Mouse (Mus musculus): ENCODE measurements around the gene Tubg2. TPM values are rescaled to one million over a fixed set of nuclear protein-coding genes. Genes with fewer than 3 reads are reported as not detected.

The Tubg2 gene
- polyA plus RNA-seq, 1 experiment from 2014 or later: 3.9 TPM

DNA sequence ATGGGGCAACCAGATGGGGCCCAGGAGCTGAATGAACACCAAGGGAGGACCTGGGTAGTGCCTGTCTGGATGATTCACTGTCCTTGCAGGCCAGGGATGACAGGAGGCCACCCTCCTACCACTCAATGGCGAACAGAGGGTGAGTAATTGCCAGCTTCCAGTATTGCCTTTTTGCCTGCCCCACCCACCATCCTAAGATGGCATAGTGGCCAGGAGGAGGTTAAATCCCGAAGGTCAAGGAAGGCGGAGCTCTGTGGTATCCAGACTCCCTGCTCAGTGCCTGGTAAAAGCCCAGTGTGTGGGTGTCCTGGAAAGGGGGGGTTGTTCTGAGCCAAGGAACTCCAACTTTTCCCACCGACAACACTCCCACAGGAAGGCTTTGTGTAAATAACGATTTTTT is 6.6 kb downstream of the Tubg2 start:
- Histone ChIP-seq H3K4me3 (replicated peaks; ENCODE audit: low read length) (no peak overlapping the region), H3K9me3 (replicated peaks; ENCODE audit: control insufficient read depth, low read length) (no peaks in the 10 kb centered on the region), H3K4me2 (ENCODE audit: low read depth, low read length) (no peak overlapping the region), H3K27me3 (ENCODE audit: control insufficient read depth, insufficient read depth, low read length) (no peaks in the 10 kb centered on the region; the same call in 1 of the 2 replicates), H3K9ac (ENCODE audit: low read length) (0 out of 2 replicates have a peak overlapping the region, but pooled peaks have one; percentile 32), H3K27ac (ENCODE audit: low read length) (peak overlapping the region; percentile 22; the same call in 1 of the 2 replicates), H3K4me1 (ENCODE audit: control insufficient read depth, insufficient read depth, low read length) (peaks cover 13% of the 10 kb centered on the region), H3K36me3 (ENCODE audit: control insufficient read depth, insufficient read depth, low read length) (peaks cover 26% of the 10 kb centered on the region)
- 50% methylated on average over 5 of the region's 5 CpGs for WGBS
- ATAC-seq (ENCODE audit: insufficient read depth, low FRiP score): no peak

DNA sequence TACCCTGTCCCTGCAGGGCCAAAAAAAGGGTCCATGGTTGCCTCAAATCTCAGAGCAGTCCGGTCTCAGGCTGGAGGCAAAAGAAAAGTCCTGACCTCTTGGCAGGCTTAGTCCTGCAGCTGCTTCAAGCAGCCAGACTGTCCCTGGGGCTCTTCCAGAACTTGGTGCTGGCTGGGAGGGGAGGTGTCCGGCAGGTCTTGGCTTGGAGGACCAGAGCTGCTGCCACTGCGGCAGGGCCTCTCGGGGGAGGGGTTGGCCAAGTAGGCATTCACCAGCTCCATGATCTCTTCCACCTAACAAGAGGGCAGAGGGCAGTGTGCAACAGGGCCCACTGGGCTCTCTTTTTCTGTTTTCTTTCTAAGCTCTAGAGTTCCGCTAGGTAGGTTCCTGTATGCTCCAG is 7.1 kb downstream of the Tubg2 start:
- H3K4me3 ChIP-seq (replicated peaks; ENCODE audit: low read length): no peak overlapping the region
- 0 out of 2 replicates have a peak overlapping the region, but pooled peaks have one; percentile 32 for H3K9ac ChIP-seq (ENCODE audit: low read length)
- 55% methylated on average over 5 of the region's 5 CpGs for WGBS
- H3K9me3 ChIP-seq (replicated peaks; ENCODE audit: control insufficient read depth, low read length): no peaks in the 10 kb centered on the region
- H3K4me2 ChIP-seq (ENCODE audit: low read depth, low read length): no peak overlapping the region
- H3K27ac ChIP-seq (ENCODE audit: low read length): peak overlapping the region; percentile 22; the same call in 1 of the 2 replicates
- H3K4me1 ChIP-seq (ENCODE audit: control insufficient read depth, insufficient read depth, low read length): peaks cover 13% of the 10 kb centered on the region
- ATAC-seq (ENCODE audit: insufficient read depth, low FRiP score): no peak
- peaks cover 30% of the 10 kb centered on the region for H3K36me3 ChIP-seq (ENCODE audit: control insufficient read depth, insufficient read depth, low read length)
- H3K27me3 ChIP-seq (ENCODE audit: control insufficient read depth, insufficient read depth, low read length): no peaks in the 10 kb centered on the region; the same call in 1 of the 2 replicates

- WGBS: 40% methylated on average over 49 of the region's 49 CpGs
- Histone ChIP-seq H3K27me3 (ENCODE audit: control insufficient read depth, insufficient read depth, low read length) (no peaks in the 10 kb centered on the region; the same call in 1 of the 2 replicates), H3K4me3 (replicated peaks; ENCODE audit: low read length) (peak overlapping the region; percentile 38), H3K9ac (ENCODE audit: low read length) (peak overlapping the region; percentile 60), H3K4me2 (ENCODE audit: low read depth, low read length) (peak overlapping the region; percentile 49), H3K9me3 (replicated peaks; ENCODE audit: control insufficient read depth, low read length) (no peaks in the 10 kb centered on the region), H3K36me3 (ENCODE audit: control insufficient read depth, insufficient read depth, low read length) (peaks cover 31% of the 10 kb centered on the region), H3K27ac (ENCODE audit: low read length) (peak overlapping the region; percentile 31; the same call in 1 of the 2 replicates), H3K4me1 (ENCODE audit: control insufficient read depth, insufficient read depth, low read length) (peaks cover 18% of the 10 kb centered on the region)
- ATAC-seq (ENCODE audit: insufficient read depth, low FRiP score): no peak
Measured at GRCm38 (mm10) chr11:101163476-101164350, 8.0 kb downstream of the Tubg2 start.

DNA sequence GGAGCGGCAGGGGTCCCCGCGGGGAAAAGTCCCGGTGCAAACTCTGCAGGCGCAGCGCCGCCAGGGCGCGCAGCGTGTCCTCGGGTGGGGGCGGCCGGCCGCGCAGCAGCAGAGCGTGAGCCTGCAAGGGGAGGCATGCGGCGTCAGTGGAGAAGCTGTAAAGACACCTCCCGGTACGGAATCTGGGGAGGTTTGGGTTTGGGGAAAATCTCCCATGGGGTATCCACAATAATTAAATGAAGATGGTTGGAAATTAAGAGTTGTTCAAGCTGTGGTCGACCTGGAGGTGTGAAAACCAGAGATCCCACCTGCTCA is 8.6 kb downstream of the Tubg2 start:
- H3K4me1 ChIP-seq (ENCODE audit: control insufficient read depth, insufficient read depth, low read length): peaks cover 24% of the 10 kb centered on the region
- peak overlapping the region; percentile 60 for H3K9ac ChIP-seq (ENCODE audit: low read length)
- ATAC-seq (ENCODE audit: insufficient read depth, low FRiP score): no peak
- H3K27me3 ChIP-seq (ENCODE audit: control insufficient read depth, insufficient read depth, low read length): no peaks in the 10 kb centered on the region; the same call in 1 of the 2 replicates
- H3K4me2 ChIP-seq (ENCODE audit: low read depth, low read length): peak overlapping the region; percentile 49
- H3K9me3 ChIP-seq (replicated peaks; ENCODE audit: control insufficient read depth, low read length): no peaks in the 10 kb centered on the region
- 41% methylated on average over 21 of the region's 21 CpGs for WGBS
- H3K27ac ChIP-seq (ENCODE audit: low read length): peak overlapping the region; percentile 11; the same call in 1 of the 2 replicates
- peaks cover 31% of the 10 kb centered on the region for H3K36me3 ChIP-seq (ENCODE audit: control insufficient read depth, insufficient read depth, low read length)
- H3K4me3 ChIP-seq (replicated peaks; ENCODE audit: low read length): peak overlapping the region; percentile 38

DNA sequence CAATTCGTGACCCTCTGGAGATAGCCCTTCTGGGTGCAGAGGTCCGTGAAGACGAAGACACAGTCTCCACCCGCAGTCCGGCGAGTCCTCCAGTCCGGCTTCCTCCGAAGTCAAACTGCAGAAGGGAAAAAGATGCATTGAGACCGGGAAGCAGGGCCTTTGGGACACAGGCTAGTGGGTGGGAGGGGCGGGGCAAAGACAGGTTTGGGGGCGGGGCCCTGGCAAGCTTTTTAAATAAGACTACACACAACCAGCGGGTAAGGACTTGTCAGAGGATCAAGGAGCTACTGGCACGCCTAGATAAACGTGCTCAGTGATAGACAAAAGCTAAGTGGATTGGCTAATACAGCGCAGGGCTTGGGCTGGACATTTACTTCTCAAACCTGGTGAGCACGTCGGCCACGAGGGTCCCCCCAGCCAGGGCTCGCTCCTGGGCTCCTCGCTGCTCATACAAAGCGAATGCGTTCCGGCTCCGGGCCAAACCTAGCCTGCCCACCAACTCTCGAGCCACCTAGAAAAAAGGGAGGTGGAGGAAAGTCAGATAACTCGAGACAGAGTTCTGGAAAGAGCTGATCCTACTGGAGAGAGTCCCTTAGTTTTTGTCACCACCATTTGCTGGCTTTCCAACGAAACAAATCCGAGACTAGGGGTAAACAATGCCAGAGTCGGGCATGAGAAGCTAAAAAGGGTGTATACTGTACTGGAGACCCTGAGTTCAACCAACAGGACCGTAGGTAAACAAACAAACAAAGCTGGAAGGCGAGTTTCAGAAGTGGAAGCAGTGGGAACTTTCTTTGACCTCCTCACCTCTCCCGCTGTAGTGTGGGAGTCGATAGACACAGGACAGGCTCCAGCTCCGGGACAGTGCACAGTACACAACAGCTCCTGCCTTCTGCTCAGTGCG is 9.2 kb downstream of the Tubg2 start:
- no peaks in the 10 kb centered on the region; the same call in 1 of the 2 replicates for H3K27me3 ChIP-seq (ENCODE audit: control insufficient read depth, insufficient read depth, low read length)
- H3K4me2 ChIP-seq (ENCODE audit: low read depth, low read length): peak overlapping the region; percentile 49
- H3K27ac ChIP-seq (ENCODE audit: low read length): peak overlapping the region; percentile 81
- H3K4me1 ChIP-seq (ENCODE audit: control insufficient read depth, insufficient read depth, low read length): peaks cover 30% of the 10 kb centered on the region
- H3K9me3 ChIP-seq (replicated peaks; ENCODE audit: control insufficient read depth, low read length): no peaks in the 10 kb centered on the region
- H3K9ac ChIP-seq (ENCODE audit: low read length): peak overlapping the region; percentile 34; the same call in 1 of the 2 replicates
- H3K4me3 ChIP-seq (replicated peaks; ENCODE audit: low read length): peak overlapping the region; percentile 38
- WGBS: 48% methylated on average over 35 of the region's 35 CpGs
- H3K36me3 ChIP-seq (ENCODE audit: control insufficient read depth, insufficient read depth, low read length): peaks cover 31% of the 10 kb centered on the region
- ATAC-seq (ENCODE audit: insufficient read depth, low FRiP score): peak; percentile 68

DNA sequence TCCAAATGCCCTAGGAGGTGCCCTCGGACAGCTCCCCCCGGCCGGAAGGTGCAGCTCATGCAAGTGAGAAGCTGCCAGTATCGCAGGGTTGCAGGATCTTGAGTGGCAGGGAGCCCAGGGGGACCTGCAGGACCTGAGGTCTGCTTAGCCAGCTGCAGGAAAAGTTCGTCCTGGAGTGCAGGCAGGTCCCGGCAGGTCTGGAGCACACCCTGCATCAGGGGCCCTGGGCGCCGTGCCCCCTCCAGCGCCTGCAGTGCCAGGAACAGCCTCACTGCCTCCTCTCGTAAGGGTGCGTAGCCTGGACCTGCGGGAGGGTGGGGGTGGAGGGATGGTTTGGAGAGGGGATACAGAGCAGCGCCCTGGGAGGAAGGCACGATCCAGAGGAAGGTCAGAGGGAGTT is 10.7 kb downstream of the Tubg2 start:
- Histone ChIP-seq H3K9me3 (replicated peaks; ENCODE audit: control insufficient read depth, low read length) (no peaks in the 10 kb centered on the region), H3K9ac (ENCODE audit: low read length) (0 out of 2 replicates have a peak overlapping the region, but pooled peaks have one; percentile 22), H3K36me3 (ENCODE audit: control insufficient read depth, insufficient read depth, low read length) (peaks cover 29% of the 10 kb centered on the region), H3K4me1 (ENCODE audit: control insufficient read depth, insufficient read depth, low read length) (peaks cover 30% of the 10 kb centered on the region), H3K4me3 (replicated peaks; ENCODE audit: low read length) (0 out of 2 replicates have a peak overlapping the region, but pooled peaks have one; percentile 9), H3K27me3 (ENCODE audit: control insufficient read depth, insufficient read depth, low read length) (no peaks in the 10 kb centered on the region; the same call in 1 of the 2 replicates), H3K27ac (ENCODE audit: low read length) (peak overlapping the region; percentile 28; the same call in 1 of the 2 replicates), H3K4me2 (ENCODE audit: low read depth, low read length) (peak overlapping the region; percentile 32; the same call in 1 of the 2 replicates)
- no peak for ATAC-seq (ENCODE audit: insufficient read depth, low FRiP score)
- WGBS: 72% methylated on average over 14 of the region's 14 CpGs

GRCm38 (mm10) chr11:101167211-101167962 is 11.7 kb downstream of the Tubg2 start:
- no peak overlapping the region for H3K9ac ChIP-seq (ENCODE audit: low read length)
- H3K4me2 ChIP-seq (ENCODE audit: low read depth, low read length): no peak overlapping the region
- 72% methylated on average over 19 of the region's 19 CpGs for WGBS
- H3K4me3 ChIP-seq (replicated peaks; ENCODE audit: low read length): no peak overlapping the region
- no peak overlapping the region for H3K27ac ChIP-seq (ENCODE audit: low read length)
- H3K4me1 ChIP-seq (ENCODE audit: control insufficient read depth, insufficient read depth, low read length): peaks cover 32% of the 10 kb centered on the region
- no peaks in the 10 kb centered on the region for H3K9me3 ChIP-seq (replicated peaks; ENCODE audit: control insufficient read depth, low read length)
- no peaks in the 10 kb centered on the region; the same call in 1 of the 2 replicates for H3K27me3 ChIP-seq (ENCODE audit: control insufficient read depth, insufficient read depth, low read length)
- ATAC-seq (ENCODE audit: insufficient read depth, low FRiP score): no peak
- peaks cover 25% of the 10 kb centered on the region for H3K36me3 ChIP-seq (ENCODE audit: control insufficient read depth, insufficient read depth, low read length)

DNA sequence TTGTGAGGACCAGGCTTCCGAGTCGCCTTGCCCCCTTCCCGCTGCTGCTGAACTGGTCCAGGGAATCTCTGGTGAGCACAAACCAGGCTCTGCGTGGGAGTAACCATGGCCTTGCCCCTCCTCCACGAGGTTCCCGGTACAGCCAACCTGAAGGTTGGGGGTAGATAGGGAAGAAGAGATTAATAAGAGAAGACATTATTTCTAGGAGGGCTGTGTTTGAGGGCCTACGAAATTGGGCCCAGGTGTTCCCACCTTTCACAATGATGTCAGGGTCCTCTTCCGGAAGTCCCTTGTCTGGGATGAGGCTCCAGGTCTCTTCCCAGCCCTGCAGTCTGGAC is 12.2 kb downstream of the Tubg2 start:
- H3K36me3 ChIP-seq (ENCODE audit: control insufficient read depth, insufficient read depth, low read length): peaks cover 25% of the 10 kb centered on the region
- H3K4me1 ChIP-seq (ENCODE audit: control insufficient read depth, insufficient read depth, low read length): peaks cover 32% of the 10 kb centered on the region
- H3K9ac ChIP-seq (ENCODE audit: low read length): peak overlapping the region; percentile 90; the same call in 1 of the 2 replicates
- 68% methylated on average over 8 of the region's 8 CpGs for WGBS
- no peaks in the 10 kb centered on the region; the same call in 1 of the 2 replicates for H3K27me3 ChIP-seq (ENCODE audit: control insufficient read depth, insufficient read depth, low read length)
- ATAC-seq (ENCODE audit: insufficient read depth, low FRiP score): no peak
- H3K27ac ChIP-seq (ENCODE audit: low read length): no peak overlapping the region
- no peak overlapping the region for H3K4me3 ChIP-seq (replicated peaks; ENCODE audit: low read length)
- no peak overlapping the region for H3K4me2 ChIP-seq (ENCODE audit: low read depth, low read length)
- no peaks in the 10 kb centered on the region for H3K9me3 ChIP-seq (replicated peaks; ENCODE audit: control insufficient read depth, low read length)
